Mouse (Mus musculus): ENCODE measurements around the gene Lmf2. TPM values are rescaled to one million over a fixed set of nuclear protein-coding genes. Genes with fewer than 3 reads are reported as not detected.
A peak's percentile ranks its signal among the peaks of the same experiment; 100 is the strongest.

The Lmf2 gene
- polyA plus RNA-seq, 1 experiment, result 21.0 TPM

DNA sequence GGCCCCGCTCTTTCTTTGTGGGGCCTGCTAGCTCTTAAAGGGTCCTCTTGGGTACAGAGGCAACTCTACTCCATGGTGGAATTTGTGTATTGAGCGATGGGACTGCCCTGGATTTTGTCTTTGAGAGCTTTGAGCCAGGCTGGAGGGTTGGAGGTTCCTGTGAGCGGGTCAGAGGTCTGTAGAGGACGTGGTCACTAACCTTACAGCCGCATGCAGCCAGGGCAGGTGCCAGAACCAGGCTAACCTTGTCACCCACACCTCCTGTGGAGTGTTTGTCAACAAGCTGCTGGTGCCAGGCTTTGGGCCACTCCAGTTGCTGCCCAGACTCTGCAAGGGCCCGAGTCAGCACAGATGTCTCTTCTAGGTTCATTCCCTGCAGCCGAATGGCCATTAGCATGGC lies 20.6 kb upstream of the Lmf2 start:
- Histone ChIP-seq H3K27ac (ENCODE audit: insufficient read depth, low read length) (no peak overlapping the region), H3K27me3 (ENCODE audit: control insufficient read depth, insufficient read depth, low read length) (no peaks in the 10 kb centered on the region), H3K4me3 (replicated peaks; ENCODE audit: insufficient read depth, low read depth, low read length) (no peak overlapping the region), H3K4me1 (ENCODE audit: control insufficient read depth, insufficient read depth, low read length) (peaks cover 31% of the 10 kb centered on the region)
- DNase-seq, result peak in 1 of 2 experiments; percentile 28
- WGBS, result 72% methylated on average over 7 of the region's 7 CpGs
- TF ChIP-seq POLR2A (IDR thresholded peaks at IDR 0.05; ENCODE audit: borderline replicate concordance, insufficient read depth, low read length) (no peak), CTCF (IDR thresholded peaks at IDR 0.05; ENCODE audit: borderline replicate concordance, insufficient read depth, low read depth, low read length) (no peak)

DNA sequence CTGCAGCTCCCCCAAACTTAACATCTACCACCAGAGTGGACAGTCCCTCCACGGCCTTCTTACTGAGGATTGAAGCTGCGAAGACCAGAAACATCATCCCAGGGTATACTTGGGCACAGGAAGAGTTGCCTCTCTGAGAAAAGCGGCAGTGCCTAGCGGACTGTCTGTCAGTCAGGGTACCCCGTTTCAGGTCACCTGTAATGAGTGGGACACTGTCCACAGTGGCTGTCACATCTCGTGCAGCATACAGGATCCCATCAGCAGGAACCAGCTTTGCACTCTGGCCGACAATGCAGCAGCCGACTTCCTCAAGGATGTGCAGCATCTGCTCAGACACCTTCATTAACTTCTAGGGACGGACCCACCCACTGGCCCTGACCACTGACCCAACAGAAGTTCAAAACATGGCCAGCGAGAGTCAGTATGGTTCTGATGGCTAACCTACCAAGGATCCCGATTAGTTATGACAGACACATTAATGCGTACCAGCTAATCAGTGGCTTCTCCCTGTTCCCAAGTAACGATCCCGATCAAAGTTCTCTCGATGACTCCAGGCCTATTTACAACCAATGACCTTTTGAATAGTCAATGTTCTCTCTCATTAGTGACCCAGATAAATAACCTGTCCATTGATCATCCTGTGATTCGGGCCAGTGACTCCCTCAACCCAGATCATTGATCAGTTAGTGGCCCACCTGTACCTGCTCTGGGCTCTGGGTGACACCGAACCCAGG lies 19.5 kb upstream of the Lmf2 start:
- WGBS, result 91% methylated on average over 17 of the region's 17 CpGs
- no peak overlapping the region for H3K27ac ChIP-seq (ENCODE audit: insufficient read depth, low read length)

DNA sequence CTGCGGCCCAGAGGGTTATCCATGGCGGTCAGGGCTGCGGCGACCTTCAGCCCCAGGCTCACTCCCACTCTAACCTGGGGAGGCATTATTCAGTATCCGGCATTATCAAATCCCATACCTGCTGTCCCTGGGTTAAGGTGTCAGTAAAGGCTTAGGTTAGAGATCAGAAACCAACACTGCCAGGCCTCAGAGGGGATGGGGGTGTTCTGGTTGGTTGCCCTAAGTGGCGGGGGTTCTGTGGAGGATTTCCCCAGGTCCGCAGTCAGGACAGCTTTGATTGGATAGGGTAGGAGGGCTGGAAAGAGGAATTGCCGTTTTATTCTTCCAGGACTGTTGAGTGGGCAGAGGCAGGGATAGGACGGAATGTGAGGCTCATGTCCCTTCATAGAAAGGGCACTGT lies 18.9 kb upstream of the Lmf2 start:
- TF ChIP-seq POLR2A (IDR thresholded peaks at IDR 0.05; ENCODE audit: borderline replicate concordance, insufficient read depth, low read length) (no peak), CTCF (IDR thresholded peaks at IDR 0.05; ENCODE audit: borderline replicate concordance, insufficient read depth, low read depth, low read length) (no peak)
- no peak for DNase-seq
- Histone ChIP-seq H3K4me3 (replicated peaks; ENCODE audit: insufficient read depth, low read depth, low read length) (peak overlapping the region; percentile 62), H3K27me3 (ENCODE audit: control insufficient read depth, insufficient read depth, low read length) (no peaks in the 10 kb centered on the region), H3K27ac (ENCODE audit: insufficient read depth, low read length) (peak overlapping the region; percentile 82), H3K4me1 (ENCODE audit: control insufficient read depth, insufficient read depth, low read length) (peaks cover 28% of the 10 kb centered on the region)
- 43% methylated on average over 9 of the region's 9 CpGs for WGBS

More for the DNA sequence above, 19.5 kb upstream of the Lmf2 start:
- H3K4me3 ChIP-seq (replicated peaks; ENCODE audit: insufficient read depth, low read depth, low read length), result no peak overlapping the region
- DNase-seq, result peak in 1 of 2 experiments; percentile 24
- H3K4me1 ChIP-seq (ENCODE audit: control insufficient read depth, insufficient read depth, low read length), result peaks cover 31% of the 10 kb centered on the region
- no peaks in the 10 kb centered on the region for H3K27me3 ChIP-seq (ENCODE audit: control insufficient read depth, insufficient read depth, low read length)
- TF ChIP-seq POLR2A (IDR thresholded peaks at IDR 0.05; ENCODE audit: borderline replicate concordance, insufficient read depth, low read length), result no peak
- TF ChIP-seq CTCF (IDR thresholded peaks at IDR 0.05; ENCODE audit: borderline replicate concordance, insufficient read depth, low read depth, low read length), result no peak

- TF ChIP-seq CTCF (IDR thresholded peaks at IDR 0.05; ENCODE audit: borderline replicate concordance, insufficient read depth, low read depth, low read length) (peak; percentile 74), POLR2A (IDR thresholded peaks at IDR 0.05; ENCODE audit: borderline replicate concordance, insufficient read depth, low read length) (peak; percentile 60; the same call in 1 of the 2 replicates)
- WGBS, result under 1% methylated on average over 42 of the region's 42 CpGs
- no peaks in the 10 kb centered on the region for H3K27me3 ChIP-seq (ENCODE audit: control insufficient read depth, insufficient read depth, low read length)
- peak within 1 kb of the TSS; percentile 82 for H3K27ac ChIP-seq (ENCODE audit: insufficient read depth, low read length)
- peaks cover 28% of the 10 kb centered on the region for H3K4me1 ChIP-seq (ENCODE audit: control insufficient read depth, insufficient read depth, low read length)
- H3K4me3 ChIP-seq (replicated peaks; ENCODE audit: insufficient read depth, low read depth, low read length), result peak within 1 kb of the TSS; percentile 62
- DNase-seq, result peak; percentile 91 to 96
These were observed 18.3 kb upstream of the Lmf2 start, which contains the start of gene Sco2 for GRCm38 (mm10) chr15:89373762-89374248. TSS of gene Sco2 (minus strand) at chr15:89373846.

GRCm38 (mm10) chr15:89373027-89373761 lies 17.7 kb upstream of the Lmf2 start:
- H3K27ac ChIP-seq (ENCODE audit: insufficient read depth, low read length), result peak overlapping the region; percentile 82
- DNase-seq, result peak; percentile 80 to 84
- peak; percentile 45; the same call in 1 of the 2 replicates for TF ChIP-seq CTCF (IDR thresholded peaks at IDR 0.05; ENCODE audit: borderline replicate concordance, insufficient read depth, low read depth, low read length)
- no peak for TF ChIP-seq POLR2A (IDR thresholded peaks at IDR 0.05; ENCODE audit: borderline replicate concordance, insufficient read depth, low read length)
- H3K27me3 ChIP-seq (ENCODE audit: control insufficient read depth, insufficient read depth, low read length), result no peaks in the 10 kb centered on the region
- peaks cover 27% of the 10 kb centered on the region for H3K4me1 ChIP-seq (ENCODE audit: control insufficient read depth, insufficient read depth, low read length)
- 1% methylated on average over 35 of the region's 35 CpGs for WGBS
- H3K4me3 ChIP-seq (replicated peaks; ENCODE audit: insufficient read depth, low read depth, low read length), result peak overlapping the region; percentile 62

DNA sequence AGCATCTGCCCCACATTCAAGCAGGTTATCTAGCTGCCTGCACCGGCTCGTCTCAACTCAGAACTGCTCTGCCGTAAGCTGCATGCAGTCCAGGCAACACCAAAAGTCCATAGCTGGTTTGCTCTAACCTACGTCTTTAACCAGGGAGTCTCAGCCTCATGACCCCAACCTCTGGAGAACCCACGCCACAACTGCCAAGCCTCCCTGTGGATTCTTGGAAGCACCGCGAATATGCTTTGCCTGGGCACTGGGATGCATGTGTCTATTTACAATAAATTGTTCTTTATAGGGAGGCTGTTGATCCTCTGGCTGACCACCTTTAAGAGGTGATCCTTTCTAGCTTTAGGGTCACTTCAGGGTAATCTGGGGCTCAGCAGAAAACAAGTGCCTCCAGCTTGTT lies 17.1 kb upstream of the Lmf2 start:
- 42% methylated on average over 7 of the region's 7 CpGs for WGBS
- peak in 1 of 2 experiments; percentile 32 for DNase-seq
- Histone ChIP-seq H3K27me3 (ENCODE audit: control insufficient read depth, insufficient read depth, low read length) (no peaks in the 10 kb centered on the region), H3K4me1 (ENCODE audit: control insufficient read depth, insufficient read depth, low read length) (peaks cover 20% of the 10 kb centered on the region), H3K4me3 (replicated peaks; ENCODE audit: insufficient read depth, low read depth, low read length) (peak overlapping the region; percentile 62), H3K27ac (ENCODE audit: insufficient read depth, low read length) (peak overlapping the region; percentile 6; the same call in 1 of the 2 replicates)
- TF ChIP-seq CTCF (IDR thresholded peaks at IDR 0.05; ENCODE audit: borderline replicate concordance, insufficient read depth, low read depth, low read length), result no peak
- no peak for TF ChIP-seq POLR2A (IDR thresholded peaks at IDR 0.05; ENCODE audit: borderline replicate concordance, insufficient read depth, low read length)

DNA sequence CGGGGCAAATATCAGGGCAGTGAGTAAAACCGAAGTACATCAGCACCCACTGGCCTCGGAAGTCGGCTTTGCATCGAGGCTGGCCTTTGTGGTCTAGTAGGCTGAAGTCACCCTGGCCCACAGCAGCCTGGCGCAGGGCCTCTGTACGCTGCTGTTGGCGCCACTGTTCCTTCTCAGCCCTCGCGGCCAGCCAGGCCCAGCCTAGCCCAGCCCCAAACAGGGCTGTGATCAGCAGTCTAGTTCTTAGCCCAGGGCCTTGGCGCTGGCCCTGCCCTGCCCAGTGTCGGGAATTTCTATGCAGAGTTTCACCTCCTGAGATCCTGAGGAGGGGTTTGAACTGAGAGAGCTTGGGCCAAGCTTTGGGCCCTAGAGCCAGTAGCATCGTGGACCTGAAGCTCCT lies 16.6 kb upstream of the Lmf2 start:
- DNase-seq, result no peak
- Histone ChIP-seq H3K4me1 (ENCODE audit: control insufficient read depth, insufficient read depth, low read length) (peaks cover 15% of the 10 kb centered on the region), H3K4me3 (replicated peaks; ENCODE audit: insufficient read depth, low read depth, low read length) (no peak overlapping the region), H3K27ac (ENCODE audit: insufficient read depth, low read length) (0 out of 2 replicates have a peak overlapping the region, but pooled peaks have one; percentile 6), H3K27me3 (ENCODE audit: control insufficient read depth, insufficient read depth, low read length) (no peaks in the 10 kb centered on the region)
- no peak for TF ChIP-seq CTCF (IDR thresholded peaks at IDR 0.05; ENCODE audit: borderline replicate concordance, insufficient read depth, low read depth, low read length)
- no peak for TF ChIP-seq POLR2A (IDR thresholded peaks at IDR 0.05; ENCODE audit: borderline replicate concordance, insufficient read depth, low read length)
- WGBS, result 67% methylated on average over 13 of the region's 13 CpGs
